Mouse (Mus musculus): ENCODE data around the gene Pcgf2.
A peak's percentile ranks its signal among the peaks of the same experiment; 100 is the strongest.
"Not testable (repeated sequence)": the region's sequence is repeated elsewhere in the genome, so short reads cannot be mapped to it uniquely, and the experiment has no call there.

The Pcgf2 gene

GRCm38 (mm10) chr11:97716021-97716420 lies 15.7 kb upstream of the Pcgf2 start:
- DNase-seq = no peak

- no peak for DNase-seq
These were observed 14.8 kb upstream of the Pcgf2 start for GRCm38 (mm10) chr11:97714784-97715760.

DNA sequence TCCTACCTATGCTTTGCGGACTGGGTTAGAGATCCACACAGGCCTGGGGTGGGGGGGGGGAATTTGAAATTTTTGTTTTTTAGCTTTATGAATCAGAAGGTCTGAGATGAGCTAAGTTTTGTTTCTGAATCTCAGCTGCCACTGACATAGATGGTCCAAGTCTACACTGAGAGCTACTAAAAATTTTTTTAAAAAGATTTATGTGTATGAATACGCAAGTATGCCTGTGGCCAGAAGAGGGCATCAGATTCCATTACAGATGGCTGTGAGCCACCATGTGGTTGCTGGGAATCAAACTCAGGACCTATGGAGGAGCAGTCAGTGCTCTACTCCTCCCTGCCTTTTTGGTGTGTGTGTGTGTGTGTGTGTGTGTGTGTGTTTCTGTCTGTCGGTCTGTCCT lies 14.1 kb upstream of the Pcgf2 start:
- no peak for DNase-seq

DNA sequence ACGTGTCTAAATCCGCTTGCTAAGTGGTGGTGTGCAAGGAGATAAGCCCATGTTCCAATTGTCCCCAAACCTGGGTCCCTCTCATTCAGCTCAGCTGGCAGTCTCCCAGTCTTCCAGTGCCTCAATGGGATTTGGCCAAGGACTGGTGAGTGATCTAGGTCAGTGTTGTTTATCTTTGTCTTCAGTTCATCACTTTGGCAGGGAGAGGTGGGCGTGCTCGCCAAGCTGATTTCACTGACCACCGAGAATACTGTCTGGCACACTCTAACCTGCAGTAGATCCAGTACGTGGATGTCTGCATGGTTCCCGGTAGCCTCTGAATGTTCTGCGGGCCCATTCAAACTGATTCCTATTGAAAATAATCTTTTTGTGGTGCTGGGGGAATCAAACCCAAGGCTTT lies 13.6 kb upstream of the Pcgf2 start:
- no peak for DNase-seq

GRCm38 (mm10) chr11:97712286-97712685 lies 12.0 kb upstream of the Pcgf2 start:
- no peak for DNase-seq

GRCm38 (mm10) chr11:97711200-97711900 lies 11.1 kb upstream of the Pcgf2 start:
- DNase-seq = no peak

DNA sequence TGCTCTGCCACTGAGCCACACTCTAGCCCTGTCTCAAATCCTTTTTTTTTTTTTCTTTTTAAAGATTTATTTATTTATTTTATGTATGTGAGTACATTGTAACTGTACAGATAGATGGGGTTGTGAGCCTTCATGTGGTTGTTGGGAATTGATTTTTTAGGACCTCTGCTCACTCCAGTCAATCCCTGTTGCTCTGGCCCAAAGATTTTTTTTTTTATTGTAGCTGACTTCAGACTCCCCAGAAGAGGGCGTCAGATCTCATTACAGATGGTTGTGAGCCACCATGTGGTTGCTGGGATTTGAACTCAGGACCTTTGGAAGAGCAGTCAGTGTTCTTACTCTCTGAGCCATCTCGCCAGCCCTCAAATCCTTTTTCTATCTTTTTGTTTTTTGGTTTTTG lies 9.8 kb upstream of the Pcgf2 start:
- not testable (repeated sequence) for DNase-seq

DNA sequence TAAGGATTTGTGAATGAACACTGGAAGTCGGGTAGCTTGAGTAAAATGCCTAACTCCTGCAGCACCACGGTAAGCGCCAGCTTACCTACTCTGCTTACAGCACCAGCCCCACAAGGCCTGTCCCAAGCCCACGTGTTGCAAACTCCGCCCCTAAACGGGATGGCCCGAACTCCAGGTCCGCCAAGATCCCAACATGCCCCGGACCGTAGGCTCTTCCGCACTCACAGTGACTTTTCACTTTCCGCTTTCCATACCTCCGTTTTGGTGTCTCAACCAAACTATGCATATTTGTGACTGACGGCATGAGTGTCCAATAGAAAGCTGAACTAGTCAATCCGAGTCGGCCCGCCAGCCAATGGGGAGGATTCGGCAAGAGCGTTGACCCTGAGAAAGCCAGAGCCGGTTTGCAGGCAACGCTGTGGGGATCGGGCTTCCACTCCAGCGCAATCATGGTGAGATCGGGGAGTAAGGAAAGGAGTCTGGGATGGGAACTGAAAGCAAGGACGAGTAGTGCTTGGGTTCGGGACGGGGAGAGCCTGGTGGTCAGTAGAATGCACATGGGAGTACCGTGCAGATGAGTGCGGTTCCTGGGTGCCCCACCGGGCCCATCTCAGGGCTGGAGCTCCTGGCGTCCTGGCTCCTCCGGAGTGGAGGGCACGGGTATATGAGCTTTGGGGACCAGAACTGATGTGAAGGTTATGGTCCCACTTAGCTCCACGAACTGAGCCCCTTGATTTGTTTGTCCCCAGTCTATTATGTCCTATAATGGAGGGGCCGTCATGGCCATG lies 2.9 kb upstream of the Pcgf2 start, which contains the start of gene Psmb3:
TSS of gene Psmb3 (plus strand) at position 361 of the 788 bp plus-strand sequence.
- DNase-seq = peak; percentile 100

- peak; percentile 83 for DNase-seq
These were observed 2.1 kb upstream of the Pcgf2 start for GRCm38 (mm10) chr11:97702393-97702745.

GRCm38 (mm10) chr11:97701581-97702392 lies 1.5 kb upstream of the Pcgf2 start:
- no peak for DNase-seq

DNA sequence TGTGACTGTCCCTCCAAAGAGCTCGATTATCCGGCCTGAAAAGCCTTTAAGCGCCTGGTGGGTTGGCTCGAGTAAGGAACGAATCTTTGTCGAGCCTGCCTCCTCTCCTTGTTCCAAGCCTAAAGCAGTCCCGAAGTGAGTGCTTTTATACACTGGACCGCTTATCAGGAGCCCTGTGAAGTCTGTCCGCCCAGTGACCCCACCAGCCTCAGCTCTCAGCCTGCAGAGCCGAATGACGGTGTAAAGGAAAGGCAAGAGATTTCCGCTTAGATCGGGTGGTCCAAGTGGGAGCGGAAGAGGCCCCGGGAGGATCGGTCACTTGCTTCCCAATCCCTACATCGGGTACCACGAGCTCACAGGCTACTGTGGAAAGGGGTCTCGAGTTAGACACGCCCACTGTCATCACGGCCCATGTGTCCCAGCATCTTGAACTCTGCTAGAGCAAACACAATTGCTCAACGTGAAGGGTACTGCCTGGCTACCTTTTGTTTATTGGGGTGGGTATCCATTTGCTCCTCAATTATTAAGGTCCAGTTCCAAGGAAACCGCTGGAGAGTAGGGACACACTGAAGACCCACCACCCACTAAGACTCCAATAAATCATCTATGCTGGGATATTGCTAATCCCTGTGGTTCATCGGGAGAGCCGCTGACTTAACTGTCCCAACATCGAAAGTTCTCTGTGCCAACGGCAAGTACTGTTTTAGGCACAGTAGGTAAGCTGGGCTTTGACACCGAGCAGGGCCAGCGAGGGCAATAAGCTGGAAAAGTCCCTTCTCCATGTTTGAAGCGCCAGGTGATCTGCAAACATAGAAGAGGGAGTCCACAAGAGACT lies 666 bp upstream of the Pcgf2 start:
- DNase-seq = no peak

DNA sequence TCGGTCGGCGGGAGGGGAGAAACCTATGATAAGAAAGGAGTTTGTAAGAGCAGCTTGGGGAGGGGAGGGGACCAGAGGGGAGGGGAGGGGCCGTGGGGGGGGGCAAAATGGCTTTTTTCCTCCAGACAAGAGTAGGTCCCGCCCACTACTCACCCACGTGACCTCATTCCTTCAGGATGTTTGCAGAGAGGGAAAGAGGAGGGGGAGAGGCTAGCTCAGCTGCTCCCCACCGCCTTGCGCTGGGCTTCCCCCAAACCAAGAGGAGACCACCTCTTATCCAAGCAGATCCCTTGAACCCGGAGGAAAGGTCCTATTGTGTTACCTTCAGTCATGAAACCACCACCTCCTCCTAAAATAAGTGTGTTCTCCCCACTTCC lies 683 bp downstream of the Pcgf2 start:
- DNase-seq = peak; percentile 83

DNA sequence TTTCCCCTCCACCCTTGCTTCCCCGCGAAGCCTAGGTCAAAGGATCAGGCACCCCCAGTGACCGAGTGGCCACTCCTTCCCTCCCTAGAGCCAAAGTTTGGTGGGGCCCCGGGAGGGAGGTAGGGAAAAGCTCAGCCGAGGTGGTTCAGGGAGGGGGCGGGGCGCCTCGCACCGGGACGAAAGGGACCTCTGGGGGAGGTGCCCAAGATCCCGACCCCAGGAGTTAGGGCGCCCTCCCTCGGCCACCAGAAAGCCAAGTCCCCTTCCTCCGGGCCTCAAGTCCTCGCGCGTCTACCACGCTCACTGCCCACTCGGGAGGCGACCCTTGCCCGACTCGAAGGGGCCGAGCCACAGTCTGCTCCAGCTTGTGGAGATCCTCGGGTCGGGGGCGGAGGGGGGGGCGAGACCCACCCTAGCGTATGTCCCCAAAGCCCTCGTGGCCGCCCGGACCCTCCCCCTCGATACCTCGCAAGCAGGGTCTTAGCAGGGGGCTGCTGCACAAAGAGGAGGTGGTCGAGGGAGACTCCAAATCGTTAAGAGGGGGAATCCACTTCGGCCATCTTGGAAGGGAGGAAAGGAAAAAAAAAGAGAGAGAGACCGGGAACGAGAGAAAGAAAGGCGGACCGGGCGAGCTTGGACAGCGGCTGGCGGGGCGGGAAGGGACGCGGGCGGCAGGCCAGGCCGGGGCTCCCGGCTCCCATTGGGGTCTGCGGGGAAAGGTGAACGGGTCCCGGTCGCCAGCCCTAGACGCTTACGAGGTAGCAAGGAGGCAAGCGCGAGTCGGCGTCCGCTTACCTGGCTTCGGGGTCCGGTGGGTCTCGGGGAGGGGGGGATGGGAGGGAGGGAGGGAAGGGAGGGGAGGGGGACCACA lies 1.3 kb downstream of the Pcgf2 start:
- peak; percentile 54 for DNase-seq

DNA sequence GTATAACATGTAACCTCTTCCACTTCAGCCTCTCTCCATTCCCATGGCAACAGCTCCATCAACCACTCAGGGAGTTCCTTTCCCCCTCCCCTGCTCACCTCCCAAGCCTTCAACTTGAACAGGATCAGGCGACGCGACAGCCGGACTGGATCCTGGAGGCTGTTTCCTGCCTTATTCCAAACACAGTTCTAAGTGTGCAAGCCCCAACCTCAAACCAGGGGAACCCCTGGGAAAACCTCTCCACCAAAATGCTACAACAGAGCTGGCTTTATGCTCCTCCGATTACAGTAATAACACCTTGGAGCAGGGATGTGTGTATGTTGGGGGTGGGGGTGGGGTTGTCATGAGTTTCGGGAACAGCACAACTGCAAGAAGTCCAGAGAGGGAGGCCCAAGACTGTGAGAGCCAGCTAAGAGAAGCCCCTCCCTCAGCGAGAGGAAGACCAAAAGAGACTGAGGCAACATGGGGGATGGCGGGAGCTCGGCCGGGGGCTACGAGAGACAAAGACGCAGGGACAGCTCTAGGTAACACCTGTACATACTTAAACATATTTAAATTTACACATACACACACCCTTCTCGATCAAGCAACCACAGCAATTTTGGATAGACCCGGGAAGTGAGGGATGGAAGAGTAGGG lies 2.3 kb downstream of the Pcgf2 start:
- DNase-seq = no peak

- DNase-seq = no peak
These were observed 3.0 kb downstream of the Pcgf2 start for GRCm38 (mm10) chr11:97697199-97697890.

GRCm38 (mm10) chr11:97696669-97697068 lies 3.6 kb downstream of the Pcgf2 start:
- no peak for DNase-seq

DNA sequence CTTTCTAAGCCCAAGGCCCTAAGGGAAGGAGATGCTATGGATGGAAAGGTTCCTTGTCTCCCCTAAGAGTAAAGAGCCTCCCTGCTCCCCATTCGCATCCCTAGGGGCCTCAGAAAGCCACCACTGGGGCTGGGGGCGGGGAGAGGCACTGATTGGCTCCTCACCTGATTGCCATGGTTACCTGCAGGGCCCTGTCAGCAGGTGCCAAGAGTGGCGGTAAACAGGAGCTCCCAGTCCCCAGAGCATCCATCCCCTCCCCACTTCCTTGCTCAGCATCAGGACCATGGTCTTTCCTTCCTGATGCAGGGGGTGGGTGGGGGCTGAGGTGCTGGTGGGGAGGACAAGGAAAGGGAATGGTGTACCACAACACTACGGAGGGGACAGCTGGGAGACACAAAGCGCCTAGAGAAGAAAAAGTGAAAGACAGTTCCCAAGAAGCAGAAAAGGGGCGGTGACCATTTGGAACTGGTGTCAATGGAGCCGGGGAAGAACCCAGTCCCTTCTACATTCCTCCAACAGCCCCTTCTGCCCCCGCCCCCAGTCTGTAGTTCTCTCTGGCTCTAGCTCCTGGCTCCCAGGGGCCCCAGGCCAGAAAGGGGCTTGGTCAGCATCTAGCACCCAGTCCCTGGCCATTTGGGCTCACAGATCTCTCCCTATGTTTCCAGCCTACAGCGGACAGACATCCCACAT lies 4.4 kb downstream of the Pcgf2 start:
- no peak for DNase-seq

GRCm38 (mm10) chr11:97694921-97695711 lies 5.2 kb downstream of the Pcgf2 start:
- DNase-seq = peak; percentile 39

All from right cerebral cortex, adult 18-20 months (tissue).